Mouse (Mus musculus): Measurements from ENCODE around the gene Moxd1.

- TF ChIP-seq CTCF (IDR thresholded peaks at IDR 0.05) (no peak), EP300 (IDR thresholded peaks at IDR 0.05) (no peak)
Observed at GRCm38 (mm10) chr10:24296608-24297007, 73.3 kb downstream of the Moxd1 start.

Data from lung, postnatal 0 days (tissue).